Mouse (Mus musculus): Measurements from ENCODE around the gene Ngdn. TPM values are rescaled to one million over a fixed set of nuclear protein-coding genes. Genes with fewer than 3 reads are reported as not detected.
A peak's percentile ranks its signal among the peaks of the same experiment; 100 is the strongest.

The Ngdn gene
- total and polyA plus RNA-seq, 3 experiments, result 140 to 148 TPM; not detected in 1

DNA sequence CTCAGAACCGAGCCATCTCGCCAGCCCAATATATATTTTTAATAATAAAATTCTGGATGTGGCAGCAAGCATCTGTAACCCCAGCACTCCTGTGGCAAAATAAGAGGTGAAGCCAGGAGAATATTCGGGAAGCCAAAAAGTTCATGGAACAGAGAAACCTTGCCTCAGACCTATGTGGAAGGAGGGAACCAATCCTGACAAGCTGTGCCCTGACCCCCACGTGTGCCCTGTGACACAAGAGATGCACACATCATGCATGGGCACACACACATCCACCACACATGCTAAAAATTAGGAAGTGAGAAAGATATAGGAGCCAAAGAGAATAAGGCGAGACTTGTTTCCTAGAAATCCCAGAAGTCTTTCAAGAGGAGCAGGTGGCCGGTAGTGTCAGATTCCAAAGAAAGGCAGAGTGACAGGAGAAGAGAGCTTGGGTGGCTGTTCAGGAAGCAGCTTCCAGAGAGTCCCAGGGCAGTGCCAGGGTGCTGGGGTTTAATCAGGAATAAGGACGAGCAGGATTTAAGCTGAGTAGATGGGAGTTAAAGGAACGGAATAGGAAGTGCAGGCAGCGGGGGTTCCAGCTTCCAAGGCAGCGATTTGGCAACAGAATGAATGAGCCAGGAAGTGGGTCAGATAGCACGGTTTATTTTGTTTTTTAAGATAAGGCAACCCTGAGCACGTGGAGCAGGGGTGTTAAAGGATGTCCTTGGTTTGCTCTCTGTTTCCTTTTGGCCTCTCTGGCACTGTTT lies 13.1 kb upstream of the Ngdn start (continued):
- TF ChIP-seq NRF1 (IDR thresholded peaks at IDR 0.05; ENCODE audit: insufficient read depth, low read depth, low read length, poor library complexity, severe bottlenecking), result no peak
- TF ChIP-seq POLR2A (IDR thresholded peaks at IDR 0.05; ENCODE audit: control insufficient read depth in 1 of 2, insufficient read depth in 1 of 2, low read depth in 1 of 2, low read length in 2 of 2, poor library complexity in 1 of 2), result no peak
- no peak for TF ChIP-seq ETS1 (IDR thresholded peaks at IDR 0.05; ENCODE audit: low read depth, low read length)
- TF ChIP-seq CHD1 (IDR thresholded peaks at IDR 0.05; ENCODE audit: low read depth, low read length), result no peak

- DNase-seq (ENCODE audit: low read depth, low spot score), result no peak
- no peak for TF ChIP-seq CHD1 (IDR thresholded peaks at IDR 0.05; ENCODE audit: low read depth, low read length)
- no peak for TF ChIP-seq MAZ (IDR thresholded peaks at IDR 0.05; ENCODE audit: low read depth, low read length)
- TF ChIP-seq UBTF (IDR thresholded peaks at IDR 0.05; ENCODE audit: borderline replicate concordance, insufficient read depth, low read depth, low read length), result no peak
- no peak for TF ChIP-seq RAD21 (IDR thresholded peaks at IDR 0.05; ENCODE audit: low read depth, low read length)
- TF ChIP-seq USF2 (IDR thresholded peaks at IDR 0.05; ENCODE audit: borderline replicate concordance in 1 of 2, insufficient read depth in 1 of 2, low read depth in 1 of 2, low read length in 2 of 2), result no peak
- TF ChIP-seq BHLHE40 (IDR thresholded peaks at IDR 0.05; ENCODE audit: borderline replicate concordance, low read depth, low read length), result no peak
- TF ChIP-seq MAX (IDR thresholded peaks at IDR 0.05; ENCODE audit: low read length), result no peak
- peaks cover 2 to 38% of the 10 kb centered on the region in 2 experiments; a peak in 3 of 4 replicates for H3K4me1 ChIP-seq (ENCODE audit: control insufficient read depth in 1 of 2, insufficient read depth in 2 of 2, low read length in 2 of 2)
- H3K9ac ChIP-seq (ENCODE audit: control insufficient read depth, low read depth, low read length, poor library complexity, severe bottlenecking), result no peak overlapping the region
- H3K9me3 ChIP-seq (replicated peaks; ENCODE audit: insufficient read depth, low read length), result no peaks in the 10 kb centered on the region
- peaks cover 0 to 2% of the 10 kb centered on the region in 2 experiments; a peak in 3 of 4 replicates for H3K27me3 ChIP-seq (ENCODE audit: control insufficient read depth in 1 of 2, insufficient read depth in 2 of 2, low read length in 2 of 2)
- H3K36me3 ChIP-seq (ENCODE audit: control insufficient read depth in 1 of 2, insufficient read depth in 2 of 2, low read length in 2 of 2), result peaks cover 0 to 9% of the 10 kb centered on the region in 2 experiments; a peak in 2 of 4 replicates
- H3K4me3 ChIP-seq (ENCODE audit: control insufficient read depth in 1 of 2, insufficient read depth in 1 of 2, low read depth in 2 of 2, low read length in 2 of 2), result no peak overlapping the region
- no peaks in the 10 kb centered on the region for H3K79me2 ChIP-seq (ENCODE audit: control insufficient read depth, insufficient read depth, low read length, poor library complexity)
- no peak overlapping the region for H3K27ac ChIP-seq (ENCODE audit: control insufficient read depth, low read depth, low read length)
Observed at GRCm38 (mm10) chr14:55002687-55003120, 12.6 kb upstream of the Ngdn start.

GRCm38 (mm10) chr14:55003878-55004855 lies 11.1 kb upstream of the Ngdn start:
- Histone ChIP-seq H3K36me3 (ENCODE audit: control insufficient read depth in 1 of 2, insufficient read depth in 2 of 2, low read length in 2 of 2) (peaks cover 0 to 9% of the 10 kb centered on the region in 2 experiments; a peak in 2 of 4 replicates), H3K27me3 (ENCODE audit: control insufficient read depth in 1 of 2, insufficient read depth in 2 of 2, low read length in 2 of 2) (no peaks in the 10 kb centered on the region), H3K79me2 (ENCODE audit: control insufficient read depth, insufficient read depth, low read length, poor library complexity) (no peaks in the 10 kb centered on the region), H3K27ac (ENCODE audit: control insufficient read depth, low read depth, low read length) (no peak overlapping the region), H3K4me1 (ENCODE audit: control insufficient read depth in 1 of 2, insufficient read depth in 2 of 2, low read length in 2 of 2) (peaks cover 2 to 38% of the 10 kb centered on the region in 2 experiments; a peak in 3 of 4 replicates), H3K9ac (ENCODE audit: control insufficient read depth, low read depth, low read length, poor library complexity, severe bottlenecking) (no peak overlapping the region; the same call in 1 of the 2 replicates), H3K4me3 (ENCODE audit: control insufficient read depth in 1 of 2, insufficient read depth in 1 of 2, low read depth in 2 of 2, low read length in 2 of 2) (no peak overlapping the region), H3K9me3 (replicated peaks; ENCODE audit: insufficient read depth, low read length) (no peaks in the 10 kb centered on the region)
- TF ChIP-seq CHD2 (IDR thresholded peaks at IDR 0.05; ENCODE audit: low read length), result no peak
- no peak for TF ChIP-seq ETS1 (IDR thresholded peaks at IDR 0.05; ENCODE audit: low read depth, low read length)
- peak; percentile 40; the same call in 1 of the 2 replicates for TF ChIP-seq GATA1 (IDR thresholded peaks at IDR 0.05; ENCODE audit: low read depth, low read length)
- no peak for TF ChIP-seq TCF12 (IDR thresholded peaks at IDR 0.05; ENCODE audit: low read depth, low read length)
- DNase-seq (ENCODE audit: low read depth, low spot score), result peak; percentile 26
